Comparison of ENCODE assay signal across 8 mouse cellular contexts in genomic region chr4:134430381-134431004, GRCm38 (mm10). TPM values are rescaled to one million over a fixed set of nuclear protein-coding genes. Genes with fewer than 3 reads are reported as not detected.
DNase-seq lines count a peak whose midpoint lies in the region; ATAC-seq lines count a peak whose summit lies in the region.

No protein-coding gene starts in this region.

- intact Hi-C loops in left cerebral cortex, postnatal 10 days (cut with DNase I), result no loop called here

- peak overlapping the region; percentile 47 for H3K9ac ChIP-seq in hindbrain, embryonic 13.5 days
- peak overlapping the region; percentile 34 for H3K9ac ChIP-seq in midbrain, embryonic 14.5 days (replicated peaks; ENCODE audit: low read length)

- H3K27ac ChIP-seq in hindbrain, embryonic 13.5 days, result peak overlapping the region; percentile 94
- H3K27ac ChIP-seq in midbrain, embryonic 14.5 days (replicated peaks; ENCODE audit: low read depth, low read length), result peak overlapping the region; percentile 93

- 9% methylated on average over 23 of the region's 23 CpGs for WGBS in hindbrain, embryonic 13.5 days
- 21% methylated on average over 23 of the region's 23 CpGs for WGBS in midbrain, embryonic 14.5 days

- peaks cover 4% of the 10 kb centered on the region; the same call in 1 of the 2 replicates for H3K36me3 ChIP-seq in hindbrain, embryonic 13.5 days
- no peaks in the 10 kb centered on the region for H3K36me3 ChIP-seq in midbrain, embryonic 14.5 days (ENCODE audit: control insufficient read depth, insufficient read depth, low read length)

- H3K4me2 ChIP-seq in hindbrain, embryonic 13.5 days, result peak overlapping the region; percentile 45
- peak overlapping the region; percentile 45 for H3K4me2 ChIP-seq in midbrain, embryonic 14.5 days (ENCODE audit: low read length)

- H3K4me1 ChIP-seq in hindbrain, embryonic 13.5 days (replicated peaks), result peaks cover 23% of the 10 kb centered on the region
- peaks cover 19% of the 10 kb centered on the region for H3K4me1 ChIP-seq in midbrain, embryonic 14.5 days (ENCODE audit: control insufficient read depth, insufficient read depth, low read length)

- peak overlapping the region; percentile 12; the same call in 1 of the 2 replicates for H3K4me3 ChIP-seq in hindbrain, embryonic 13.5 days
- H3K4me3 ChIP-seq in midbrain, embryonic 14.5 days (replicated peaks; ENCODE audit: low read depth, low read length), result peak overlapping the region; percentile 5; the same call in 1 of the 2 replicates

- peak; percentile 77 for ATAC-seq in hindbrain, embryonic 13.5 days (ENCODE audit: low FRiP score)
- peak; percentile 60; the same call in 1 of the 2 replicates for ATAC-seq in midbrain, embryonic 14.5 days (ENCODE audit: low FRiP score, low TSS enrichment)

- peak; percentile 18 to 42 for DNase-seq in adrenal gland, adult (ENCODE audit: inconsistent age in 2 of 2, low spot score in 1 of 2)
- DNase-seq in adrenal gland, postnatal 4 days (ENCODE audit: low spot score in 2 of 2), result no peak
- peak; percentile 75 for DNase-seq in embryo, embryonic 11 days
- peak; percentile 84 to 95 for DNase-seq in left cerebral cortex, postnatal 10 days (ENCODE audit: extremely low spot score in 1 of 2, low spot score in 2 of 2)
- peak; percentile 91 for DNase-seq in midbrain, embryonic 14.5 days
- DNase-seq in yolk sac, embryonic 10.5 days (ENCODE audit: low spot score), result peak; percentile 21
- DNase-seq in urinary bladder, postnatal 14 days (ENCODE audit: low spot score), result no peak

- H3K27me3 ChIP-seq in hindbrain, embryonic 13.5 days, result no peaks in the 10 kb centered on the region
- H3K27me3 ChIP-seq in midbrain, embryonic 14.5 days (ENCODE audit: control insufficient read depth, insufficient read depth, low read length), result no peaks in the 10 kb centered on the region

- H3K9me3 ChIP-seq in hindbrain, embryonic 13.5 days, result no peaks in the 10 kb centered on the region
- H3K9me3 ChIP-seq in midbrain, embryonic 14.5 days (ENCODE audit: control insufficient read depth, low read length), result no peaks in the 10 kb centered on the region

RNA-seq across cellular contexts. Expression of gene Pafah2, which starts 34.4 kb away (rescaled TPM):
- total RNA-seq in adrenal gland, postnatal 4 days (2021), result 10 to 100 TPM; 13.9 to 14.9 TPM
- polyA plus RNA-seq in hindbrain, embryonic 13.5 days (2015; fragmentation: Nextera tagmentation; extraction: Ambion mirVana), result 7.8 TPM in 2 replicates
- 10 to 100 TPM; 11.3 to 12.9 TPM for total RNA-seq in left cerebral cortex, postnatal 10 days (2021)
- 5.0 and 6.9 TPM in 2 replicates for polyA plus RNA-seq in midbrain, embryonic 14.5 days (2014; fragmentation: Nextera tagmentation; extraction: Ambion mirVana)

RNA-seq across cellular contexts. Expression of gene Stmn1, which starts 37.6 kb away (rescaled TPM):
- 100 to 1,000 TPM; 233 to 289 TPM for total RNA-seq in adrenal gland, postnatal 4 days (2021)
- 6,917 and 6,921 TPM in 2 replicates for polyA plus RNA-seq in hindbrain, embryonic 13.5 days (2015; fragmentation: Nextera tagmentation; extraction: Ambion mirVana)
- 1,000 to 10,000 TPM; 1,910 to 2,141 TPM for total RNA-seq in left cerebral cortex, postnatal 10 days (2021)
- 6,974 and 7,359 TPM in 2 replicates for polyA plus RNA-seq in midbrain, embryonic 14.5 days (2014; fragmentation: Nextera tagmentation; extraction: Ambion mirVana)

RNA-seq across cellular contexts. Expression of gene Extl1, which starts 46.8 kb away (rescaled TPM):
- 1 to 10 TPM; 1.4 to 1.5 TPM for total RNA-seq in adrenal gland, postnatal 4 days (2021)
- polyA plus RNA-seq in hindbrain, embryonic 13.5 days (2015; fragmentation: Nextera tagmentation; extraction: Ambion mirVana), result 0.36 and 0.45 TPM in 2 replicates
- total RNA-seq in left cerebral cortex, postnatal 10 days (2021), result 10 to 100 TPM; 29.6 to 31.2 TPM
- polyA plus RNA-seq in midbrain, embryonic 14.5 days (2014; fragmentation: Nextera tagmentation; extraction: Ambion mirVana), result 0.28 and 0.53 TPM in 2 replicates

Comparison
In these comparisons a context has a peak if more than half of its experiments do, and no peak if none do; other contexts are left out.
1. DNase-seq: peak in adrenal gland, adult (2 of 2), embryo, embryonic 11 days (single experiment), left cerebral cortex, postnatal 10 days (2 of 2), midbrain, embryonic 14.5 days (single experiment) and yolk sac, embryonic 10.5 days (single experiment); none in adrenal gland, postnatal 4 days (0 of 2) and urinary bladder, postnatal 14 days (single experiment).
2. RNA of gene Stmn1, which starts 37.6 kb away (total RNA-seq): 1,910 to 2,141 TPM in left cerebral cortex, postnatal 10 days; 233 to 289 TPM in adrenal gland, postnatal 4 days; every median in the first group is over 4 times any median in the second.
3. RNA of gene Extl1, which starts 46.8 kb away (total RNA-seq): 29.6 to 31.2 TPM in left cerebral cortex, postnatal 10 days; 1.4 to 1.5 TPM in adrenal gland, postnatal 4 days; every median in the first group is over 10 times any median in the second.